Mouse (Mus musculus) embryonic stem cell, embryonic (primary cell): ENCODE data around the gene Ralgps1.

Experiments
- CTCF ChIA-PET, 4 experiments: fragments of 300-600 bp in 2 of 4; fragments of 350-600 bp in 2 of 4; sonication (Branson Sonifier 250); formaldehyde crosslinking; loops; one replicate each; lab custom pipeline; 2022; ENCODE audit warnings: inconsistent platforms in 2 of 4; lab: Charles Lee
- POLR2A ChIA-PET, 4 experiments: fragments of 300-600 bp in 2 of 4; fragments of 350-600 bp in 2 of 4; sonication (Branson Sonifier 250); formaldehyde crosslinking; loops; one replicate each; lab custom pipeline; 2022; ENCODE audit warnings: antibody characterized with exemption in 4 of 4, inconsistent platforms in 1 of 4; lab: Charles Lee

Gene Ralgps1

GRCm38 (mm10) chr2:33228551-33228950, 142.7 kb downstream of the Ralgps1 start:
- POLR2A ChIA-PET, result interaction anchor here in 2 of 4 experiments (0.5 to 12.4 kb wide), 3 partner anchors 11 to 69 kb away, joined by 3 to 150 read pairs (median 4); partner anchors contain the start of gene Angptl2 (in 1 of the 2)
- CTCF ChIA-PET, result interaction anchor here (0.5 to 1.9 kb wide), 6 partner anchors 9 to 1034 kb away, joined by 3 to 7 read pairs (median 5); partner anchors contain the start of gene Angptl2 (in 1 of the 4)

GRCm38 (mm10) chr2:33228077-33228476, 143.2 kb downstream of the Ralgps1 start:
- POLR2A ChIA-PET, result interaction anchor here in 3 of 4 experiments (0.5 to 12.4 kb wide), 4 partner anchors 10 to 69 kb away, joined by 3 to 150 read pairs (median 8); partner anchors contain the start of gene Angptl2 (in 2 of the 3)
- CTCF ChIA-PET, result interaction anchor here (0.9 to 1.9 kb wide), 5 partner anchors 9 to 121 kb away, joined by 3 to 7 read pairs (median 5); partner anchors contain the start of gene Angptl2 (in 1 of the 4)

GRCm38 (mm10) chr2:33225921-33226320, 145.4 kb downstream of the Ralgps1 start:
- POLR2A ChIA-PET, result interaction anchor here in 3 of 4 experiments (0.8 to 12.4 kb wide), 16 partner anchors 8 to 265 kb away, joined by 3 to 150 read pairs (median 4); partner anchors contain the start of genes Angptl2 (in 2 of the 3), Garnl3 (in 1 of the 3), Lrsam1 (in 1 of the 3) and Rpl12 (in 1 of the 3)
- CTCF ChIA-PET, result interaction anchor here in 3 of 4 experiments (0.6 to 2.8 kb wide), 8 partner anchors 10 to 368 kb away, joined by 3 to 9 read pairs (median 4); partner anchors contain the start of gene Angptl2 (in 1 of the 3)

- ChIA-PET CTCF (interaction anchor here in 1 of 4 experiments (1.1 kb wide), 1 partner anchor 334 kb away, joined by 3 read pairs; no protein-coding TSS in a partner anchor), POLR2A (interaction anchor here in 3 of 4 experiments (0.5 to 12.4 kb wide), 7 partner anchors 6 to 212 kb away, joined by 3 to 150 read pairs (median 3); partner anchors contain the start of gene Angptl2 (in 1 of the 3))
Measured at GRCm38 (mm10) chr2:33223656-33224358, 147.5 kb downstream of the Ralgps1 start.

- CTCF ChIA-PET, result no interaction called here
- POLR2A ChIA-PET, result interaction anchor here in 1 of 4 experiments (0.6 kb wide), 1 partner anchor 13 kb away, joined by 3 read pairs; no protein-coding TSS in a partner anchor
Measured at GRCm38 (mm10) chr2:33222480-33222879, 148.8 kb downstream of the Ralgps1 start.

- POLR2A ChIA-PET, result interaction anchor here in 2 of 4 experiments (0.6 to 8.6 kb wide), 2 partner anchors 9 to 90 kb away, joined by 3 to 150 read pairs; no protein-coding TSS in a partner anchor
- CTCF ChIA-PET, result interaction anchor here in 3 of 4 experiments (0.5 to 1.0 kb wide), 3 partner anchors 20 to 1541 kb away, joined by 3 to 4 read pairs (median 3); no protein-coding TSS in a partner anchor
Measured at GRCm38 (mm10) chr2:33221339-33221900, 149.9 kb downstream of the Ralgps1 start.

GRCm38 (mm10) chr2:33220674-33221338, 150.5 kb downstream of the Ralgps1 start:
- ChIA-PET CTCF (interaction anchor here in 2 of 4 experiments (0.7 to 2.6 kb wide), 6 partner anchors 11 to 128 kb away, joined by 3 to 27 read pairs (median 7); partner anchors contain the start of gene Garnl3 (in 1 of the 2)), POLR2A (interaction anchor here in 2 of 4 experiments (0.6 to 8.6 kb wide), 4 partner anchors 9 to 141 kb away, joined by 3 to 150 read pairs (median 3); no protein-coding TSS in a partner anchor)

GRCm38 (mm10) chr2:33220246-33220645, 151.0 kb downstream of the Ralgps1 start:
- ChIA-PET POLR2A (interaction anchor here in 2 of 4 experiments (1.4 to 8.6 kb wide), 4 partner anchors 10 to 140 kb away, joined by 3 to 150 read pairs (median 3); no protein-coding TSS in a partner anchor), CTCF (interaction anchor here (0.9 to 2.6 kb wide), 12 partner anchors 8 to 131 kb away, joined by 3 to 27 read pairs (median 4); partner anchors contain the start of gene Garnl3 (in 1 of the 4))

- ChIA-PET POLR2A (interaction anchor here in 3 of 4 experiments (0.6 to 8.6 kb wide), 11 partner anchors 10 to 238 kb away, joined by 3 to 150 read pairs (median 4); partner anchors contain the start of gene Slc2a8 (in 1 of the 3)), CTCF (interaction anchor here (0.6 to 2.6 kb wide), 51 partner anchors 9 to 1336 kb away, joined by 3 to 27 read pairs (median 4); partner anchors contain the start of genes Garnl3 (in 2 of the 4) and Ralgps1 (in 1 of the 4))
Measured at GRCm38 (mm10) chr2:33219637-33220036, 151.6 kb downstream of the Ralgps1 start.

- POLR2A ChIA-PET, result interaction anchor here in 3 of 4 experiments (0.6 to 8.6 kb wide), 11 partner anchors 10 to 237 kb away, joined by 3 to 150 read pairs (median 4); partner anchors contain the start of gene Slc2a8 (in 1 of the 3)
- CTCF ChIA-PET, result interaction anchor here (0.6 to 2.6 kb wide), 54 partner anchors 9 to 1336 kb away, joined by 3 to 27 read pairs (median 4); partner anchors contain the start of genes Garnl3 (in 2 of the 4) and Ralgps1 (in 1 of the 4)
Measured at GRCm38 (mm10) chr2:33218903-33219625, 152.2 kb downstream of the Ralgps1 start.

GRCm38 (mm10) chr2:33217425-33217794, 153.9 kb downstream of the Ralgps1 start:
- ChIA-PET CTCF (interaction anchor here in 3 of 4 experiments (0.8 to 3.4 kb wide), 9 partner anchors 9 to 132 kb away, joined by 3 to 20 read pairs (median 7); no protein-coding TSS in a partner anchor), POLR2A (interaction anchor here in 3 of 4 experiments (0.8 to 8.6 kb wide), 10 partner anchors 10 to 289 kb away, joined by 3 to 150 read pairs (median 9); partner anchors contain the start of genes Lrsam1 (in 1 of the 3), Ralgps1 (in 1 of the 3) and Rpl12 (in 1 of the 3))

- ChIA-PET POLR2A (interaction anchor here in 3 of 4 experiments (0.6 to 8.6 kb wide), 28 partner anchors 8 to 289 kb away, joined by 3 to 150 read pairs (median 5); partner anchors contain the start of genes Lrsam1 (in 3 of the 3), Rpl12 (in 3 of the 3), Garnl3 (in 1 of the 3) and Ralgps1 (in 1 of the 3)), CTCF (interaction anchor here (0.8 to 3.4 kb wide), 18 partner anchors 8 to 132 kb away, joined by 3 to 20 read pairs (median 5); partner anchors contain the start of gene Garnl3 (in 2 of the 4))
Measured at GRCm38 (mm10) chr2:33216645-33217424, 154.5 kb downstream of the Ralgps1 start.

- POLR2A ChIA-PET, result interaction anchor here in 3 of 4 experiments (0.5 to 8.6 kb wide), 40 partner anchors 9 to 1154 kb away, joined by 3 to 150 read pairs (median 4); partner anchors contain the start of genes Garnl3 (in 3 of the 3), Lrsam1 (in 3 of the 3), Rpl12 (in 3 of the 3) and Slc2a8 (in 2 of the 3)
- CTCF ChIA-PET, result interaction anchor here (0.6 to 3.4 kb wide), 30 partner anchors 10 to 489 kb away, joined by 3 to 20 read pairs (median 4); partner anchors contain the start of gene Garnl3 (in 2 of the 4)
Measured at GRCm38 (mm10) chr2:33215700-33216509, 155.4 kb downstream of the Ralgps1 start, which contains the start of gene Angptl2. Gene Angptl2, plus strand, starts transcription at chr2:33216069.
